In the genomic region with DNA sequence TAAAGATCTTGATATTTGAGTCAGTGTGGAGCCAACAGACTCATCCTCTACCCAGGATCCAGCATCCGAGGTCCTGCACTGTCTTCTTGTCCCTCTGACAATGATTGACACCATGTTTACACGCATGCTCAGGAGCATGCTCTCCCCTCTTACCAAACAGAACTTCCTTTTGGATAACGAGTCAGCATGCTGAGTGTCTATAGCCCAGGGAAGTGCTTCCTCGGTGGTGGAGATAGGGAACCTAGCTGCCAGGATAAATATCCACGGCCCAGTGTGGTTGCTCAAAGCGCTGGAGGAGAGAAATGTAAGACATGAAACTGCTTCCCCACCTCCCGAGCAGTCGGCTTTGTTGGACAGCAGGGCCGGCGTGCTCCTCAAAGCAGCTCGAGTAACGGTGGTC, we compare ENCODE assay signal across 19 mouse cellular contexts.
A peak's percentile ranks its signal among the peaks of the same experiment; 100 is the strongest.
DNase-seq lines count a peak whose midpoint lies in the region; ATAC-seq lines count a peak whose summit lies in the region.
"Had no signal": no experiment of that assay in that cellular context is flagged by ENCODE, and none has a peak within 500 bp of the region (broad histone marks: within the 10 kb centered on the region; RNA-seq: fewer than 3 reads in every experiment).

No protein-coding gene starts in this region.

- intact Hi-C loops in heart, postnatal 25 days (cut with DNase I), result loop anchor here (5.0 kb wide), 2 partner anchors 47 to 97 kb away; no protein-coding TSS in a partner anchor
- intact Hi-C loops in heart, postnatal 10 days (cut with DNase I), result no loop called here

- H3K27ac ChIP-seq in kidney, embryonic 14.5 days (ENCODE audit: low read depth, low read length), result no peak overlapping the region
- H3K27ac ChIP-seq in embryonic facial prominence, embryonic 12.5 days, result peak overlapping the region; percentile 18; the same call in 1 of the 2 replicates
- H3K27ac ChIP-seq in intestine, embryonic 16.5 days (ENCODE audit: low read length), result no peak overlapping the region
- H3K27ac ChIP-seq in intestine, embryonic 15.5 days, result no peak overlapping the region
- H3K27ac ChIP-seq: kidney, embryonic 15.5 days; layer of hippocampus, adult 2 months; left cerebral cortex, adult 2 months; limb, embryonic 13.5 days; midbrain, embryonic 15.5 days had no signal

- H3K4me3 ChIP-seq in kidney, embryonic 14.5 days (ENCODE audit: low read length), result no peak overlapping the region
- no peak overlapping the region for H3K4me3 ChIP-seq in embryonic facial prominence, embryonic 12.5 days
- H3K4me3 ChIP-seq in intestine, embryonic 16.5 days (ENCODE audit: low read length), result no peak overlapping the region
- H3K4me3 ChIP-seq in intestine, embryonic 15.5 days (replicated peaks), result no peak overlapping the region
- H3K4me3 ChIP-seq: kidney, embryonic 15.5 days; layer of hippocampus, adult 2 months; left cerebral cortex, adult 2 months; limb, embryonic 13.5 days; midbrain, embryonic 15.5 days had no signal

- H3K36me3 ChIP-seq in kidney, embryonic 14.5 days (ENCODE audit: control insufficient read depth, insufficient read depth, low read length), result no peaks in the 10 kb centered on the region
- H3K36me3 ChIP-seq in embryonic facial prominence, embryonic 12.5 days, result no peaks in the 10 kb centered on the region
- H3K36me3 ChIP-seq in intestine, embryonic 16.5 days (ENCODE audit: control insufficient read depth, insufficient read depth, low read length), result no peaks in the 10 kb centered on the region
- no peaks in the 10 kb centered on the region for H3K36me3 ChIP-seq in intestine, embryonic 15.5 days
- H3K36me3 ChIP-seq: kidney, embryonic 15.5 days; limb, embryonic 13.5 days; midbrain, embryonic 15.5 days had no signal

- no peaks in the 10 kb centered on the region for H3K4me1 ChIP-seq in kidney, embryonic 14.5 days (ENCODE audit: control insufficient read depth, insufficient read depth, low read length)
- H3K4me1 ChIP-seq in embryonic facial prominence, embryonic 12.5 days, result no peaks in the 10 kb centered on the region
- H3K4me1 ChIP-seq in intestine, embryonic 16.5 days (ENCODE audit: control insufficient read depth, insufficient read depth, low read length), result peaks cover 13% of the 10 kb centered on the region
- peaks cover 11% of the 10 kb centered on the region for H3K4me1 ChIP-seq in intestine, embryonic 15.5 days (replicated peaks)
- H3K4me1 ChIP-seq: midbrain, embryonic 15.5 days had no signal

- no peaks in the 10 kb centered on the region for H3K9me3 ChIP-seq in kidney, embryonic 14.5 days (ENCODE audit: control insufficient read depth, low read length)
- no peaks in the 10 kb centered on the region for H3K9me3 ChIP-seq in embryonic facial prominence, embryonic 12.5 days
- no peaks in the 10 kb centered on the region for H3K9me3 ChIP-seq in intestine, embryonic 16.5 days (ENCODE audit: control insufficient read depth, low read length)
- H3K9me3 ChIP-seq in intestine, embryonic 15.5 days, result no peaks in the 10 kb centered on the region
- H3K9me3 ChIP-seq: kidney, embryonic 15.5 days; limb, embryonic 13.5 days; midbrain, embryonic 15.5 days had no signal

- no peak for ATAC-seq in kidney, embryonic 14.5 days (ENCODE audit: low FRiP score, low TSS enrichment)
- no peak for ATAC-seq in embryonic facial prominence, embryonic 12.5 days (ENCODE audit: insufficient number of reproducible peaks, insufficient read depth, low FRiP score, low TSS enrichment)
- no peak for ATAC-seq in intestine, embryonic 16.5 days
- ATAC-seq in intestine, embryonic 15.5 days, result no peak
- ATAC-seq: forebrain, embryonic 16.5 days; inflammation-experienced regulatory T-cells, adult 6 months; lung, postnatal 0 days; midbrain, embryonic 15.5 days had no signal

- H3K9ac ChIP-seq in kidney, embryonic 14.5 days (ENCODE audit: low read depth, low read length), result no peak overlapping the region
- no peak overlapping the region for H3K9ac ChIP-seq in embryonic facial prominence, embryonic 12.5 days
- no peak overlapping the region for H3K9ac ChIP-seq in intestine, embryonic 16.5 days (ENCODE audit: low read depth, low read length)
- H3K9ac ChIP-seq in intestine, embryonic 15.5 days, result no peak overlapping the region
- H3K9ac ChIP-seq: kidney, embryonic 15.5 days; limb, embryonic 13.5 days; midbrain, embryonic 15.5 days had no signal

- DNase-seq in heart, adult 11 months, result peak; percentile 92
- no peak for DNase-seq in heart, postnatal 25 days (ENCODE audit: low spot score)
- peak; percentile 24 to 31 for DNase-seq in kidney, postnatal 4 days
- DNase-seq in heart, postnatal 10 days, result peak; percentile 34 to 46
- DNase-seq: cerebellum, adult 11-12 months; cerebellum, postnatal 36 days; thymus, adult 18-20 months had no signal

- WGBS in kidney, embryonic 14.5 days, result 69% methylated on average over 12 of the region's 12 CpGs
- WGBS in embryonic facial prominence, embryonic 12.5 days, result 57% methylated on average over 12 of the region's 12 CpGs
- WGBS in intestine, embryonic 16.5 days, result 59% methylated on average over 12 of the region's 12 CpGs
- 57% methylated on average over 12 of the region's 12 CpGs for whole genome bisulfite sequencing in intestine, embryonic 15.5 days

- H3K27me3 ChIP-seq in kidney, embryonic 14.5 days (ENCODE audit: control insufficient read depth, insufficient read depth, low read length), result no peaks in the 10 kb centered on the region
- no peaks in the 10 kb centered on the region for H3K27me3 ChIP-seq in embryonic facial prominence, embryonic 12.5 days
- H3K27me3 ChIP-seq in intestine, embryonic 16.5 days (replicated peaks; ENCODE audit: control insufficient read depth, insufficient read depth, low read length), result no peaks in the 10 kb centered on the region
- H3K27me3 ChIP-seq in intestine, embryonic 15.5 days (replicated peaks), result no peaks in the 10 kb centered on the region
- H3K27me3 ChIP-seq: kidney, embryonic 15.5 days; limb, embryonic 13.5 days; midbrain, embryonic 15.5 days had no signal

- H3K4me2 ChIP-seq in kidney, embryonic 14.5 days (replicated peaks; ENCODE audit: low read depth, low read length), result no peak overlapping the region
- H3K4me2 ChIP-seq in embryonic facial prominence, embryonic 12.5 days (replicated peaks), result no peak overlapping the region
- no peak overlapping the region for H3K4me2 ChIP-seq in intestine, embryonic 16.5 days (ENCODE audit: low read depth, low read length)
- no peak overlapping the region for H3K4me2 ChIP-seq in intestine, embryonic 15.5 days (replicated peaks)
- H3K4me2 ChIP-seq: kidney, embryonic 15.5 days; limb, embryonic 13.5 days; midbrain, embryonic 15.5 days had no signal
